Mouse (Mus musculus) liver, adult 2 months (tissue): ENCODE measurements at regions not wholly inside any gene's neighbourhood (a gene's known extent, or its start where the extent isn't known, plus 50 kb on each side); places are given as distances from the start of the nearest gene placed in this dataset.

Source experiments
- DNase-seq: peaks from one replicate; pipeline ENCODE4 v3.0.0-alpha.2; 2011; ENCODE audit warnings: low read depth, low spot score; ENCODE audit errors: extremely low read depth
- H3K27ac ChIP-seq: fragments of 200-500 bp; replicated peaks from 2 replicates; pipeline ENCODE4 v1.5.1; 2012; ENCODE audit warnings: low read depth, mild to moderate bottlenecking, control low read depth, inconsistent platforms, low read length; ENCODE audit not compliant: insufficient read depth
- H3K27me3 ChIP-seq: fragments of 200-500 bp; 2 replicates; pipeline ENCODE4 v1.6.1; 2012; ENCODE audit warnings: mild to moderate bottlenecking, moderate library complexity, low read length, inconsistent platforms; ENCODE audit not compliant: control insufficient read depth, insufficient read depth
- H3K36me3 ChIP-seq: fragments of 200-500 bp; 2 replicates; pipeline ENCODE4 v1.6.1; 2012; ENCODE audit warnings: low read length, inconsistent platforms; ENCODE audit not compliant: control insufficient read depth, insufficient read depth
- H3K4me1 ChIP-seq: fragments of 200-500 bp; 2 replicates; pipeline ENCODE4 v1.6.1; 2011; ENCODE audit warnings: low read length; ENCODE audit not compliant: control insufficient read depth, insufficient read depth
- H3K4me3 ChIP-seq: fragments of 200-500 bp; 2 replicates; pipeline ENCODE4 v1.5.1; 2011; ENCODE audit warnings: low read depth, mild to moderate bottlenecking, control low read depth, low read length, moderate library complexity; ENCODE audit not compliant: insufficient read depth
- H3K79me2 ChIP-seq: fragments of 200-500 bp; 2 replicates; pipeline ENCODE4 v1.6.1; 2012; ENCODE audit warnings: inconsistent platforms, mild to moderate bottlenecking, low read length, moderate library complexity; ENCODE audit not compliant: control insufficient read depth, insufficient read depth
- H3K9ac ChIP-seq: fragments of 200-500 bp; 2 replicates; pipeline ENCODE4 v1.6.1; 2012; ENCODE audit warnings: low read depth, mild to moderate bottlenecking, control low read depth, inconsistent platforms, low read length
- CTCF ChIP-seq: fragments of 200-500 bp; IDR thresholded peaks from 2 replicates; pipeline ENCODE4 v1.5.1; 2011; ENCODE audit warnings: low read depth, low read length, control low read depth
- POLR2A ChIP-seq: fragments of 200-500 bp; IDR thresholded peaks from 2 replicates; pipeline ENCODE4 v1.6.1; 2011; ENCODE audit warnings: low read length, control low read depth; ENCODE audit not compliant: insufficient read depth; ENCODE audit errors: extremely low read depth
- WGBS: fragments of 180-500 bp; shearing (Covaris S2); methylation state at CpG from one replicate; pipeline ENCODE4 v1.1.7; 2018; 5-methylcytosine and 5-hydroxymethylcytosine counted together

DNA sequence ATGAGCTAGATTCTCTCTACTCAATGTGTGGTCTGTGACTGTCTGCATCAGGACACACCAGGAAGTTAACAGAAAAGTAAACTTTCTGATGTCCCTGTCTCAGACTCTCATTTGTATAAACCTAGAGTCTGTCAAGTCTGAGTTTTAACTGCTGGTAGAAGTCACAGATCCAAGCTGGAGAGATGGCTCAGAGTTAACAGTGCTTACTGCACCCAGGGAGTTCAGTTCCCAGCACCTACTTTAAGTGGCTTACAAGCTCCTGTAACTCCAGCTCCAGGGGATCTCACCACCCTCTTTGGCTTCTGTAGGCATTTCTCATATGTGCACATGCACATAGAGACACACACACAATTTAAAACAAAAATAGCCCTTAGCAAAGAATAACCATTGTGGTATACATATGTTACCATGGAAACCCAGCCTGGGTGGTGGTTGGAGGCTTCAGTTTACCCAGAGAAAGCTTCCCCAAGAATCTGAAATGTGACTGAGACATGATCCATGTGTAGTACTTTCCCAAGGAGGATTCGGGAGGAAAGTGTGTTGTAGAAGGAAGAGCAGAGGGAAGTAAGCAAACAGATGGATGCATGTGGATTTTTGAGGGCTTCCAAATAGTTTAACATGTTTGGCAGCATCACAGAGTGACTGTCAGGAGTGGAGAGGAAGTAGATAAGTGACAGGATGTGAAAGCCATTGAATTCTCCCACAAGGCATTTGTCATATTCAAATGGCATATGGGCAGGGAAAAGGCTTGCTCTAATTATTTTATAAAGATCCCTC is 1279.8 kb downstream of the Slc22a22 start:
- H3K36me3 ChIP-seq = no peaks in the 10 kb centered on the region
- no peak overlapping the region for H3K9ac ChIP-seq
- no peak overlapping the region for H3K4me3 ChIP-seq
- no peak overlapping the region for H3K27ac ChIP-seq
- DNase-seq = no peak
- TF ChIP-seq POLR2A (no peak), CTCF (no peak)
- H3K27me3 ChIP-seq = no peaks in the 10 kb centered on the region
- no peaks in the 10 kb centered on the region for H3K4me1 ChIP-seq
- no peaks in the 10 kb centered on the region for H3K79me2 ChIP-seq
- 46% methylated on average over 1 of the region's 1 CpGs for WGBS

DNA sequence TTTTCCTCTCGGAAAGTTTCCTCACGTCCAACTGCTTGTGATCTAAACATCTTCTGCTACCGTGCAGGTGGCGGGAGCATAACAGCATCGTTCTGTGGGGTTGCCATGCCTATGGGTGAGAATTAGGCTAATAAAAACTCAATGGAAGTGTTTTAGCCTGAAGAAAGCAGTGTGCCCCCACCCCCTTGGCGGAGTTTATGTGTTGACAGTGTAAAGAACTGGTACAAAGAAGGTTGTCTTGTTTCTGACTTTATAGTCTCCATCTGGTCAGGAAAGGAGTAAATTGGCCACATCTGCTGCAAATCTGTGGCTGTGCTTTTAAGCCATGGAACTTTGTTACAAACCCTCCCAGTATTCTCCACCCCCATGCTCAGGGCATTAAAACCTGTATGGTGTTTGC is 1311.2 kb downstream of the Slc22a22 start:
- WGBS = 78% methylated on average over 6 of the region's 6 CpGs
- TF ChIP-seq CTCF = no peak
- TF ChIP-seq POLR2A = no peak
- no peaks in the 10 kb centered on the region for H3K36me3 ChIP-seq
- no peak overlapping the region for H3K4me3 ChIP-seq
- H3K27me3 ChIP-seq = no peaks in the 10 kb centered on the region
- H3K9ac ChIP-seq = no peak overlapping the region
- no peak for DNase-seq
- H3K4me1 ChIP-seq = no peaks in the 10 kb centered on the region
- H3K79me2 ChIP-seq = no peaks in the 10 kb centered on the region
- H3K27ac ChIP-seq = no peak overlapping the region

DNA sequence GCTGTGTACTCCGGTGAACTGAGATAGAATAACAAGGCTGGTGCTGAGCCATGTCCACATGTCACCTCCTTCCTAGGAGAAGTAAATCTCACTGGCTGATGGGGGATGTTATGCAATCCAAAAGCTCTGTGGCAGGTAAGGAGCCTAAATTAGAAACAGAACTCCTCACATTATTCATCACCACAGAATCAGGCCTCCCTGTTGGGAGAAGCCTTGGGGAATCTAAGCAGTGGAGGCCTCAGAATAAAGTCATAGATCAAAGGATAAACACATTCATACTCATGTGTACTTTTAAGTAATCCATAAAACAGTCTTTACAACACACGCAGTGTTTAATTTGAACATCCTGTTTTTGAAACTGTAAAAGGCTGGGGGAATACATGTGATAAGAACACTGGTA is 1318.7 kb downstream of the Slc22a22 start:
- Histone ChIP-seq H3K9ac (no peak overlapping the region), H3K4me1 (no peaks in the 10 kb centered on the region), H3K36me3 (no peaks in the 10 kb centered on the region), H3K4me3 (no peak overlapping the region), H3K79me2 (no peaks in the 10 kb centered on the region), H3K27ac (no peak overlapping the region), H3K27me3 (no peaks in the 10 kb centered on the region)
- no peak for DNase-seq
- TF ChIP-seq CTCF (no peak), POLR2A (no peak)
- 69% methylated on average over 2 of the region's 2 CpGs for WGBS

DNA sequence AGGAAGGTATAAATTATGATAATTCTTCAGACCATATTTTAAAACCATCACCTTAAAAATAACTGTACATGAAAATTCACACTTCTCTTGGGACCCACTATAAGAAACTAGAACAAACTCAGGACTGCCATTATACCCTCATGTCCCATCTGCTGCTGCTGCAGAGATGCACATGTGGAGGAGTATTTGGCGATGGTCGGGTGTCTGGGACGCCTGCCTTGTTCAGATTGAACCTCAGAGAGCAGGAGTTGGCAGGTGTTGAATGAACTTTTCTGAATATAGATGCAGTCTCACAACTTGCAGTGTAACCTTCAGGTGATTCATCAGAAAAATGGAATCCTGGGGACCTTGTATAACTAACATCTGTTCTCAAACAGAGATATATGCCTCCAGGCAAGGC is 1338.0 kb downstream of the Slc22a22 start:
- WGBS = 85% methylated on average over 3 of the region's 3 CpGs
- Histone ChIP-seq H3K79me2 (no peaks in the 10 kb centered on the region), H3K27me3 (no peaks in the 10 kb centered on the region), H3K36me3 (no peaks in the 10 kb centered on the region), H3K4me3 (no peak overlapping the region), H3K4me1 (no peaks in the 10 kb centered on the region), H3K9ac (no peak overlapping the region), H3K27ac (no peak overlapping the region)
- no peak for DNase-seq
- TF ChIP-seq POLR2A = no peak
- no peak for TF ChIP-seq CTCF

DNA sequence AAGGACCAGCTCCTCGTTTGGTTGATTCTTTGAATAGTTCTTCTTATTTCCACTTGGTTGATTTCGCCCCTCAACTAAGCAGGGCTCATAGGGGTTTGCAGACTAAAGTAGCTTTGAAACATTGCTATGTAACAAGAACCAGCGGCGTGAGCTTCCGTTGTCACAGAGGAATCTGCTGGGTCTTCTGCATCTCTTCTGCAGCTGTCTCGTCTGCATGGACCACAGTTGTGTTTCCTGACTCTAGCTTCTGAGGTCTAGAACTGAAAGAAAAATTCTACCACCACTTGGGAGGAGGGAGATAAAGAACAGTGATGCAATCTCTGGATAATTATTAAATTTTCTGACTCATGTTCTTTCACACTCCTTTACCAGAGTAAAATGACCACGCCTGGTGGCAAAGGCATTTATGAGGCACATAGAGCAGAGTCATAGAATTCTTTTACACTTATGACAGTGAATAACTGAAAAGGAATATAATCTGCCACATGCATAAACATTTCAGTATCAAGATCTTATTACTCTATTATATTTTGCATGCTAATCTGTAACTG is 1340.9 kb downstream of the Slc22a22 start:
- no peaks in the 10 kb centered on the region for H3K4me1 ChIP-seq
- TF ChIP-seq CTCF (no peak), POLR2A (no peak)
- no peak overlapping the region for H3K4me3 ChIP-seq
- 73% methylated on average over 7 of the region's 7 CpGs for WGBS
- no peaks in the 10 kb centered on the region for H3K36me3 ChIP-seq
- H3K27ac ChIP-seq = no peak overlapping the region
- H3K79me2 ChIP-seq = no peaks in the 10 kb centered on the region
- DNase-seq = no peak
- H3K27me3 ChIP-seq = no peaks in the 10 kb centered on the region
- H3K9ac ChIP-seq = no peak overlapping the region

DNA sequence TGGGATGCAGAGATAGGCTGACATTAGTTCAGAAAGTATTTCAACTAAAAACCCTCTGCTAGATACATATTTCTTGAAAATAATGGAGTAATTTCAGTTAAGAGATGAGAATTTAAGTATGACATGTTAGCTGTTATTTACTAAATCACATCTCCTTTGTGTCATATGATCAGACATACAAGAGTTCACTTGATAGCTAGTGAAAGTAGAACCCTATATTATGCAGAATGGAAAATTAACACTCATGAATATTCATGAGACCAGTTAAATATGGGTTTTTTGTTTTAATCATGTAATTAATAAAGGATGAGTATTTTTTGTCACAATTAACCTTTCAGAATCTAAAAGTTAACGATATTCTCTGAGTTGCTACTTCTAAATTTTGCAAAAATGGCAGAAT is 1349.4 kb downstream of the Slc22a22 start:
- Histone ChIP-seq H3K36me3 (no peaks in the 10 kb centered on the region), H3K9ac (no peak overlapping the region)
- TF ChIP-seq CTCF = no peak
- no peak for TF ChIP-seq POLR2A

More for the DNA sequence above, 1349.4 kb downstream of the Slc22a22 start:
- 87% methylated on average over 1 of the region's 1 CpGs for WGBS
- Histone ChIP-seq H3K27ac (no peak overlapping the region), H3K4me1 (no peaks in the 10 kb centered on the region), H3K4me3 (no peak overlapping the region), H3K27me3 (no peaks in the 10 kb centered on the region), H3K79me2 (no peaks in the 10 kb centered on the region)
- DNase-seq = no peak
